Mouse (Mus musculus): ENCODE measurements around the gene Olfr996. TPM values are rescaled to one million over a fixed set of nuclear protein-coding genes. Genes with fewer than 3 reads are reported as not detected.

The Olfr996 gene
- total and polyA plus RNA-seq, 2 experiments from 2014 or later: not detected

DNA sequence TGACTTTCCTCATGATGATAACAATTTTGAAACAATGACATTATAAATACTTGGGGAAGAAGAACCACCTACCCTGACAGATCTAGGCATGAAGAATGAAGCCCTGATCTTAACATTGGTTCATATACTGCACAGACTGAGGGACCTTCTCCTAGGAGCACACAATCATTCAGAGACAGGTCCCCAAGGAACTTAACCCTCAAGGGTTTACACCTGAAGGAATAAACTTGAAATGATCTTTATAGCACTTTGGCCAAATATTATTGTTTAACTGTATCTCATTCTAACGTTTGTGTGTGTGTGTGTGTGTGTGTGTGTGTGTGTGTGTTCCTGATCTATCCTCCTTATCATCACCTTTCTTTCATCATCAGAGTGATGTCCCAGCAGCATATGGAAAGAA is 32.8 kb downstream of the Olfr996 start, which contains the start of gene Olfr1000:
Gene Olfr1000 (minus strand): TSS at position 101 of the 400 bp plus-strand sequence.
- H3K36me3 ChIP-seq (ENCODE audit: insufficient read depth, low read length): no peaks in the 10 kb centered on the region
- no peak within 1 kb of the TSS for H3K27ac ChIP-seq (ENCODE audit: low read depth, low read length)
- no peak within 1 kb of the TSS for H3K4me2 ChIP-seq (ENCODE audit: low read depth, low read length, poor library complexity, severe bottlenecking)
- no peaks in the 10 kb centered on the region for H3K4me1 ChIP-seq (ENCODE audit: insufficient read depth, low read length)
- no peaks in the 10 kb centered on the region for H3K9me3 ChIP-seq (ENCODE audit: low read length)
- H3K27me3 ChIP-seq (ENCODE audit: insufficient read depth, low read length): no peaks in the 10 kb centered on the region
- ATAC-seq (ENCODE audit: low FRiP score) (no peak), DNase-seq (ENCODE audit: low spot score) (no peak)
- no peak within 1 kb of the TSS for H3K4me3 ChIP-seq (ENCODE audit: low read depth, low read length)
- TF ChIP-seq CTCF (IDR thresholded peaks at IDR 0.05): no peak
- WGBS: 90% methylated on average over 1 of the region's 1 CpGs
- no peak within 1 kb of the TSS for H3K9ac ChIP-seq (replicated peaks; ENCODE audit: low read length, poor library complexity, severe bottlenecking)

Other genes with a start within 250 kb of the Olfr996 start
- not detected in 2 replicates for gene Olfr987, start 239.9 kb upstream of the Olfr996 start, total RNA-seq (2014; rRNA removed)
- gene Olfr987, start 239.9 kb upstream of the Olfr996 start, polyA plus RNA-seq (2015; fragmentation: Nextera tagmentation; extraction: Ambion mirVana): not detected in 2 replicates
- gene Olfr988, start 216.0 kb upstream of the Olfr996 start, total RNA-seq (2014; rRNA removed): not detected in 2 replicates
- gene Olfr988, start 216.0 kb upstream of the Olfr996 start, polyA plus RNA-seq (2015; fragmentation: Nextera tagmentation; extraction: Ambion mirVana): not detected in 2 replicates
- not detected in 2 replicates for gene Olfr992, start 169.7 kb upstream of the Olfr996 start, total RNA-seq (2014; rRNA removed)
- gene Olfr992, start 169.7 kb upstream of the Olfr996 start, polyA plus RNA-seq (2015; fragmentation: Nextera tagmentation; extraction: Ambion mirVana): not detected in 2 replicates
- not detected in 2 replicates for gene Olfr993, start 164.3 kb upstream of the Olfr996 start, total RNA-seq (2014; rRNA removed)
- not detected in 2 replicates for gene Olfr993, start 164.3 kb upstream of the Olfr996 start, polyA plus RNA-seq (2015; fragmentation: Nextera tagmentation; extraction: Ambion mirVana)
- not detected in 2 replicates for gene Olfr994, start 142.8 kb upstream of the Olfr996 start, total RNA-seq (2014; rRNA removed)
- not detected in 2 replicates for gene Olfr994, start 142.8 kb upstream of the Olfr996 start, polyA plus RNA-seq (2015; fragmentation: Nextera tagmentation; extraction: Ambion mirVana)
- not detected in 2 replicates for gene Olfr995, start 135.6 kb upstream of the Olfr996 start, total RNA-seq (2014; rRNA removed)
- not detected in 2 replicates for gene Olfr995, start 135.6 kb upstream of the Olfr996 start, polyA plus RNA-seq (2015; fragmentation: Nextera tagmentation; extraction: Ambion mirVana)
- gene 4833423E24Rik, start 60.2 kb upstream of the Olfr996 start, total RNA-seq (2014; rRNA removed): 0.05 and 0.24 TPM in 2 replicates
- gene 4833423E24Rik, start 60.2 kb upstream of the Olfr996 start, polyA plus RNA-seq (2015; fragmentation: Nextera tagmentation; extraction: Ambion mirVana): 0.41 and 0.56 TPM in 2 replicates
- not detected in 2 replicates for gene Olfr998, start 9.7 kb downstream of the Olfr996 start, total RNA-seq (2014; rRNA removed)
- not detected in 2 replicates for gene Olfr998, start 9.7 kb downstream of the Olfr996 start, polyA plus RNA-seq (2015; fragmentation: Nextera tagmentation; extraction: Ambion mirVana)
- not detected in 2 replicates for gene Olfr1000, start 32.7 kb downstream of the Olfr996 start, total RNA-seq (2014; rRNA removed)
- gene Olfr1000, start 32.7 kb downstream of the Olfr996 start, polyA plus RNA-seq (2015; fragmentation: Nextera tagmentation; extraction: Ambion mirVana): not detected in 2 replicates
- not detected in 2 replicates for gene Olfr1002, start 71.5 kb downstream of the Olfr996 start, total RNA-seq (2014; rRNA removed)
- not detected in 2 replicates for gene Olfr1002, start 71.5 kb downstream of the Olfr996 start, polyA plus RNA-seq (2015; fragmentation: Nextera tagmentation; extraction: Ambion mirVana)
- gene Olfr154, start 85.2 kb downstream of the Olfr996 start, total RNA-seq (2014; rRNA removed): not detected in 2 replicates
- gene Olfr154, start 85.2 kb downstream of the Olfr996 start, polyA plus RNA-seq (2015; fragmentation: Nextera tagmentation; extraction: Ambion mirVana): not detected in 2 replicates
- gene Olfr1006, start 99.6 kb downstream of the Olfr996 start, total RNA-seq (2014; rRNA removed): not detected in 2 replicates
- not detected in 2 replicates for gene Olfr1006, start 99.6 kb downstream of the Olfr996 start, polyA plus RNA-seq (2015; fragmentation: Nextera tagmentation; extraction: Ambion mirVana)
- not detected in 2 replicates for gene Olfr1008, start 110.2 kb downstream of the Olfr996 start, total RNA-seq (2014; rRNA removed)
- not detected in 2 replicates for gene Olfr1008, start 110.2 kb downstream of the Olfr996 start, polyA plus RNA-seq (2015; fragmentation: Nextera tagmentation; extraction: Ambion mirVana)
- not detected in 2 replicates for gene Olfr1009, start 136.2 kb downstream of the Olfr996 start, total RNA-seq (2014; rRNA removed)
- not detected in 2 replicates for gene Olfr1009, start 136.2 kb downstream of the Olfr996 start, polyA plus RNA-seq (2015; fragmentation: Nextera tagmentation; extraction: Ambion mirVana)
- not detected in 2 replicates for gene Olfr1012, start 183.6 kb downstream of the Olfr996 start, total RNA-seq (2014; rRNA removed)
- gene Olfr1012, start 183.6 kb downstream of the Olfr996 start, polyA plus RNA-seq (2015; fragmentation: Nextera tagmentation; extraction: Ambion mirVana): not detected in 2 replicates
- gene Olfr1013, start 187.9 kb downstream of the Olfr996 start, total RNA-seq (2014; rRNA removed): not detected in 2 replicates
- not detected in 2 replicates for gene Olfr1013, start 187.9 kb downstream of the Olfr996 start, polyA plus RNA-seq (2015; fragmentation: Nextera tagmentation; extraction: Ambion mirVana)
- not detected in 2 replicates for gene Olfr1014, start 193.5 kb downstream of the Olfr996 start, total RNA-seq (2014; rRNA removed)
- gene Olfr1014, start 193.5 kb downstream of the Olfr996 start, polyA plus RNA-seq (2015; fragmentation: Nextera tagmentation; extraction: Ambion mirVana): not detected in 2 replicates
- gene Olfr1015, start 202.8 kb downstream of the Olfr996 start, total RNA-seq (2014; rRNA removed): not detected in 2 replicates
- not detected in 2 replicates for gene Olfr1015, start 202.8 kb downstream of the Olfr996 start, polyA plus RNA-seq (2015; fragmentation: Nextera tagmentation; extraction: Ambion mirVana)
- gene Olfr1016, start 223.3 kb downstream of the Olfr996 start, total RNA-seq (2014; rRNA removed): not detected in 2 replicates
- not detected in 2 replicates for gene Olfr1016, start 223.3 kb downstream of the Olfr996 start, polyA plus RNA-seq (2015; fragmentation: Nextera tagmentation; extraction: Ambion mirVana)
- gene Olfr1018, start 239.3 kb downstream of the Olfr996 start, total RNA-seq (2014; rRNA removed): not detected in 2 replicates
- gene Olfr1018, start 239.3 kb downstream of the Olfr996 start, polyA plus RNA-seq (2015; fragmentation: Nextera tagmentation; extraction: Ambion mirVana): not detected in 2 replicates